Mouse (Mus musculus): Measurements from ENCODE around the gene Gm49395.

- TF ChIP-seq CTCF (IDR thresholded peaks at IDR 0.05; ENCODE audit: low read depth, low read length): no peak
- no peak for TF ChIP-seq POLR2AphosphoS5 (IDR thresholded peaks at IDR 0.05; ENCODE audit: insufficient replicate concordance, low read depth, low read length)
- no peak for TF ChIP-seq GATA1 (IDR thresholded peaks at IDR 0.05; ENCODE audit: borderline replicate concordance, low read length)
- no peak for TF ChIP-seq GATA2 (IDR thresholded peaks at IDR 0.05; ENCODE audit: borderline replicate concordance, low read depth, low read length)
Measured at GRCm38 (mm10) chr13:115005342-115005741, 96.4 kb downstream of the Gm49395 start.
